Mouse (Mus musculus) lung, embryonic 14.5 days (tissue): ENCODE data around the gene Gm13871. TPM values are rescaled to one million over a fixed set of nuclear protein-coding genes. Genes with fewer than 3 reads are reported as not detected.
"Not testable (repeated sequence)": the region's sequence is repeated elsewhere in the genome, so short reads cannot be mapped to it uniquely, and the experiment has no call there.

ENCODE experiments used
- ATAC-seq: fragments of 200-750 bp; cut with Nextera tagmentation; 2 replicates; pipeline ENCODE4 v1.8.0; 2017; ENCODE audit warnings: mild to moderate bottlenecking, moderate TSS enrichment, moderate library complexity; ENCODE audit not compliant: insufficient read depth
- DNase-seq: peaks from one replicate; pipeline ENCODE4 v3.0.0-alpha.2; 2015
- H3K27ac ChIP-seq: fragments of 300-500 bp; sonication (generic); 2 replicates; pipeline ENCODE4 v1.5.1; 2014; ENCODE audit warnings: low read depth, mild to moderate bottlenecking, moderate library complexity
- H3K27me3 ChIP-seq: fragments of 300-500 bp; sonication (generic); 2 replicates; pipeline ENCODE4 v1.6.1; 2014; ENCODE audit warnings: low read length, control low read depth; ENCODE audit not compliant: insufficient read depth
- H3K36me3 ChIP-seq: fragments of 300-500 bp; sonication (generic); 2 replicates; pipeline ENCODE4 v1.6.1; 2014; ENCODE audit warnings: control low read depth; ENCODE audit not compliant: insufficient read depth
- H3K4me1 ChIP-seq: fragments of 300-500 bp; sonication (generic); 2 replicates; pipeline ENCODE4 v1.6.1; 2014; ENCODE audit warnings: antibody characterized with exemption, control low read depth; ENCODE audit not compliant: insufficient read depth
- H3K4me2 ChIP-seq: fragments of 300-500 bp; sonication (generic); 2 replicates; pipeline ENCODE4 v1.6.1; 2014; ENCODE audit warnings: mild to moderate bottlenecking
- H3K4me3 ChIP-seq: fragments of 300-500 bp; sonication (generic); 2 replicates; pipeline ENCODE4 v1.5.1; 2014; ENCODE audit warnings: low read depth, low read length
- H3K9ac ChIP-seq: fragments of 300-500 bp; sonication (generic); 2 replicates; pipeline ENCODE4 v1.6.1; 2014
- H3K9me3 ChIP-seq: fragments of 300-500 bp; sonication (generic); 2 replicates; pipeline ENCODE4 v1.6.1; 2016; ENCODE audit warnings: low read depth, low read length, control low read depth
- CTCF ChIP-seq: IDR thresholded peaks from 2 replicates; pipeline ENCODE4 v1.5.1; 2016; ENCODE audit warnings: antibody characterized with exemption, low read depth
- WGBS: fragments of 180-500 bp; shearing (Covaris S2); extraction: QIAGEN DNeasy Blood & Tissue Kit; methylation state at CpG from one replicate; pipeline ENCODE4 v1.1.7; 2014; 5-methylcytosine and 5-hydroxymethylcytosine counted together
- polyA plus RNA-seq: library from polyadenylated mRNA; unstranded; fragments of >200 nt; fragmentation: Nextera tagmentation; extraction: Ambion mirVana; gene quantifications from 2 replicates; pipeline ENCODE4 v1.2.1, GENCODE M21; 2014

The Gm13871 gene
- not detected in 2 replicates for polyA plus RNA-seq

GRCm38 (mm10) chr4:73905853-73906252, at the start of gene Gm13871:
Gm13871 (minus strand) TSS chr4:73905953.
- H3K9ac ChIP-seq, ATAC-seq, H3K9me3 ChIP-seq, H3K4me3 ChIP-seq, DNase-seq, H3K27me3 ChIP-seq, H3K27ac ChIP-seq, H3K36me3 ChIP-seq, H3K4me2 ChIP-seq, H3K4me1 ChIP-seq: not testable (repeated sequence)
- no CpG with 5 or more reads among the region's 4 CpGs for WGBS

- Histone ChIP-seq H3K36me3 (no peaks in the 10 kb centered on the region), H3K4me1 (no peaks in the 10 kb centered on the region), H3K27me3 (no peaks in the 10 kb centered on the region), H3K9me3 (no peaks in the 10 kb centered on the region), H3K9ac (no peak within 1 kb of the TSS), H3K27ac (no peak within 1 kb of the TSS), H3K4me2 (no peak within 1 kb of the TSS), H3K4me3 (no peak within 1 kb of the TSS)
- WGBS: 78% methylated on average over 8 of the region's 8 CpGs
- no peak for DNase-seq
- no peak for ATAC-seq
- TF ChIP-seq CTCF: no peak
Measured at GRCm38 (mm10) chr4:73950375-73950896, 44.7 kb upstream of the Gm13871 start, which contains the start of gene 2310002L09Rik. 2310002L09Rik (minus strand) TSS chr4:73950846.

- H3K36me3 ChIP-seq, DNase-seq, H3K27ac ChIP-seq, H3K4me3 ChIP-seq, H3K27me3 ChIP-seq, ATAC-seq, H3K9ac ChIP-seq, H3K4me2 ChIP-seq, H3K9me3 ChIP-seq, H3K4me1 ChIP-seq: not testable (repeated sequence)
- 83% methylated on average over 6 of the region's 6 CpGs for WGBS
Measured at GRCm38 (mm10) chr4:73920660-73921059, 14.9 kb upstream of the Gm13871 start, which contains the start of gene Gm11756. Gm11756 (minus strand) TSS chr4:73920760.

GRCm38 (mm10) chr4:73891012-73891411, 14.7 kb downstream of the Gm13871 start, which contains the start of gene Gm11757:
Gm11757 (minus strand) TSS chr4:73891112.
- ATAC-seq, H3K27ac ChIP-seq, H3K9me3 ChIP-seq, H3K36me3 ChIP-seq, H3K4me2 ChIP-seq, H3K27me3 ChIP-seq, H3K4me3 ChIP-seq, DNase-seq, H3K9ac ChIP-seq, H3K4me1 ChIP-seq: not testable (repeated sequence)
- WGBS: no CpG with 5 or more reads among the region's 4 CpGs

GRCm38 (mm10) chr4:73876166-73876565, 29.6 kb downstream of the Gm13871 start, which contains the start of gene Gm11758:
Gm11758 (minus strand) TSS chr4:73876266.
- not testable (repeated sequence) for H3K27me3 ChIP-seq, H3K4me1 ChIP-seq, H3K27ac ChIP-seq, H3K9me3 ChIP-seq, H3K4me2 ChIP-seq, H3K4me3 ChIP-seq, DNase-seq, ATAC-seq, H3K36me3 ChIP-seq, H3K9ac ChIP-seq
- WGBS: no CpG with 5 or more reads among the region's 4 CpGs

Other genes starting within 250 kb of the Gm13871 start
- not detected in 2 replicates for gene Gm11239, start 237.6 kb downstream of the Gm13871 start, polyA plus RNA-seq
- gene Gm428, start 222.4 kb downstream of the Gm13871 start, polyA plus RNA-seq: not detected in 2 replicates
- 3.7 and 5.4 TPM in 2 replicates for gene Rasef, start 115.0 kb downstream of the Gm13871 start, polyA plus RNA-seq
- gene Gm11758, start 29.7 kb downstream of the Gm13871 start, polyA plus RNA-seq: not detected in 2 replicates
- not detected in 2 replicates for gene Gm11757, start 14.8 kb downstream of the Gm13871 start, polyA plus RNA-seq
- not detected in 2 replicates for gene Gm11756, start 14.8 kb upstream of the Gm13871 start, polyA plus RNA-seq
- not detected in 2 replicates for gene 2310002L09Rik, start 44.9 kb upstream of the Gm13871 start, polyA plus RNA-seq
- 0.45 TPM in 2 replicates for gene Frmd3, start 107.5 kb upstream of the Gm13871 start, polyA plus RNA-seq